Mouse (Mus musculus) E14TG2a.4 (cell line): Measurements from ENCODE around the gene Lamp1.

ENCODE experiments used
- CTCF ChIP-seq: conservative IDR thresholded peaks from 2 replicates; pipeline ENCODE4 v1.5.1; 2014; ENCODE audit warnings: low read length
- NANOG ChIP-seq: IDR thresholded peaks from 2 replicates; pipeline ENCODE4 v1.6.1; 2014; ENCODE audit warnings: borderline replicate concordance, low read length, mixed read lengths
- POU5F1 ChIP-seq: IDR thresholded peaks from 2 replicates; pipeline ENCODE4 v1.6.1; 2014; ENCODE audit warnings: low read length, borderline replicate concordance

- TF ChIP-seq CTCF (no peak), NANOG (no peak), POU5F1 (no peak)
These were observed 21.4 kb downstream of the Lamp1 start for GRCm38 (mm10) chr8:13180408-13180807.
